Mouse (Mus musculus): ENCODE data around the gene Rps12. TPM values are rescaled to one million over a fixed set of nuclear protein-coding genes. Genes with fewer than 3 reads are reported as not detected.
A peak's percentile ranks its signal among the peaks of the same experiment; 100 is the strongest.

The Rps12 gene
- polyA plus RNA-seq, 1 experiment from 2014 or later = 89.4 TPM

DNA sequence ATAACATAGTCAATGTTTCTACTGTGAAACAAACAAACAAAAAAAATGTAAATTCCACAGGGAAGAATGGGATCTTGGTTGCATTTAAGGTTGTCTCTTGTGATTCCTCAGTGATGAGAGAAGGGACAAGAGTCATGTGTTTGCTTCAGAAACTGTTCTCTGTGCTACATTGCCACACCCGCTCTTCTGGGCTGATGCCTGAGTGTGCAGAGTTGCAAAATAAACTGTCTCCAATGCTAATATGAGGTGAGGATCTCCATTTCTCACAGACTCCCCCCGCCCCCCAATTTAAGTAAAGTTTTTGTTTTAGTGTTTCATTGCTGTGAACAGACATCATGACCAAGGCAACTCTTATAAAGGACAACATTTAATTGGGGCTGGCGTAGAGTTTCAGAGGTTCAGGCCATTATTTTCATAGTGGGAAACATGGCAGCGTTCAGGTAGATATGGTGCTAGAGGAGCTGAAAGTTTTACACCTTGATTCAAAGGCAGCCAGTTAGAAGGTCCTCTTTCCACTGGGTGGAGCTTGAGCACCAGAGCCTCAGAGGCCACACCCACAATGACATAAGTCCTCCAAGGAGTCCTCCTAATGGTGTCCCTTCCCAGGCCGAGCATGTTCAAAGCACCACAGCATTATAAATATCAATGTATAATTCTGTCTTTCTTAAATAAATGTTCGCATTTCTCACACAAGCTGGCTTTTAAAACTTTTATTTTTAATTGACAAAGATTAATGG is 6.4 kb downstream of the Rps12 start:
- Histone ChIP-seq H3K4me3 (ENCODE audit: low read length) (no peak overlapping the region), H3K4me2 (ENCODE audit: low read depth, low read length) (no peak overlapping the region), H3K36me3 (ENCODE audit: control insufficient read depth, insufficient read depth) (peaks cover 20% of the 10 kb centered on the region), H3K27me3 (ENCODE audit: control insufficient read depth, insufficient read depth, low read length) (no peaks in the 10 kb centered on the region), H3K27ac (ENCODE audit: low read length) (no peak overlapping the region), H3K4me1 (ENCODE audit: control insufficient read depth, insufficient read depth, low read length) (peaks cover 7% of the 10 kb centered on the region), H3K9me3 (replicated peaks; ENCODE audit: control insufficient read depth, low read length) (no peaks in the 10 kb centered on the region), H3K9ac (ENCODE audit: low read length) (no peak overlapping the region)
- WGBS = 83% methylated on average over 6 of the region's 6 CpGs
- ATAC-seq (replicated peaks; ENCODE audit: extremely low read depth, insufficient read depth, low FRiP score) = peak; percentile 30; the same call in 1 of the 2 replicates

DNA sequence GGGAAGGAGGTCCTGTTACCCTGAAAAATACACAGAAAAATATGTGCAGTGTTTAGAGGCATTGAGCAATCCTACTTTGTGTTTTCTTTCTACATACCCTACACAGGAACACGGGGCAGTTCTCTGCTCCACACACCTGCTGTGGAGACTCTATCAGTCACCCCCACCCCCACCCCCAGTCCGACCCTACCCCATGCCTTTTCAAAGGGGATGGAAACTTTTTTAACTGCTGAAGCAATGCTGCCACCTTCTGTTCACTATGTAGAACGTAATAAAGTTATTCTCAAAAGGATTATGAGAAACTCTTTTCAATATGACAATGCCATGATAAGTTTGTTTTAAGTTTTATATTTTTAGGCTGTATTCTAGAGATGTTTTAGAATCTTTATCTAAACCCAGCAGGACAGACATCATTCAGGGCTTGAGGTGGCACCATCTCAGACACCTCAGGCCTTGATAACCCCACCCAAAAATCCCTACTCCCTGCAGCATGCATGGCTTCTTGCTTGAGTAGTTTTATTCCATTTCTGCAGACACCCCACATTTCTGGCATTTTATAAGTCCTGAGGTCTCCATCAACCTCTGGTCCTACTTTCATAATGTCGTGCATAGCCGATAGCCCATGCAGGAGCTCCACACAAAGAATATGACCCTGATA is 9.7 kb downstream of the Rps12 start:
- H3K4me2 ChIP-seq (ENCODE audit: low read depth, low read length) = no peak overlapping the region
- no peaks in the 10 kb centered on the region for H3K9me3 ChIP-seq (replicated peaks; ENCODE audit: control insufficient read depth, low read length)
- no peak overlapping the region for H3K4me3 ChIP-seq (ENCODE audit: low read length)
- H3K4me1 ChIP-seq (ENCODE audit: control insufficient read depth, insufficient read depth, low read length) = no peaks in the 10 kb centered on the region
- ATAC-seq (replicated peaks; ENCODE audit: extremely low read depth, insufficient read depth, low FRiP score) = no peak
- H3K36me3 ChIP-seq (ENCODE audit: control insufficient read depth, insufficient read depth) = no peaks in the 10 kb centered on the region
- no peaks in the 10 kb centered on the region for H3K27me3 ChIP-seq (ENCODE audit: control insufficient read depth, insufficient read depth, low read length)
- H3K9ac ChIP-seq (ENCODE audit: low read length) = no peak overlapping the region
- H3K27ac ChIP-seq (ENCODE audit: low read length) = no peak overlapping the region
- WGBS = 33% methylated on average over 5 of the region's 5 CpGs

DNA sequence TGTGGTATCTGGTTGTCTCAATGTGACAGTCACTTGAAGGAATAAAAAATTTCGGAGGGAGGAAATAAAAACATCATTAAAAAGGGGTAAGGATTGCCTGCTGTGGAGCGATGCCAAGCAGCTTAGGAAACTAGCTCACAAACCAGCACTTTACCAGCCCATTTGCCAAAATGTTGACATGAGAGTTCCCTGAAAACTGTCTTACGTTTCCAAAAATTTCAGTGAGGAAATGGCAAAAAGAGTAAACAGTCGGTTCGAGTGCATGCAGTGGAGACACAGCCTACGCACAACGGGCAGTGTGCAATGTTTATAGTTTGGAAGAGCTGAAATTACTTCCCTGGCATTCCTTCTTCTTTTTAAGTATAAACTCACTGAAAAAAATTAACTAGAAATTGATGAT is 32.9 kb downstream of the Rps12 start:
- Histone ChIP-seq H3K9me3 (replicated peaks; ENCODE audit: control insufficient read depth, low read length) (no peaks in the 10 kb centered on the region), H3K9ac (ENCODE audit: low read length) (no peak overlapping the region), H3K4me1 (ENCODE audit: control insufficient read depth, insufficient read depth, low read length) (no peaks in the 10 kb centered on the region), H3K4me3 (ENCODE audit: low read length) (no peak overlapping the region), H3K36me3 (ENCODE audit: control insufficient read depth, insufficient read depth) (no peaks in the 10 kb centered on the region), H3K4me2 (ENCODE audit: low read depth, low read length) (no peak overlapping the region), H3K27ac (ENCODE audit: low read length) (no peak overlapping the region), H3K27me3 (ENCODE audit: control insufficient read depth, insufficient read depth, low read length) (no peaks in the 10 kb centered on the region)
- 73% methylated on average over 7 of the region's 7 CpGs for WGBS
- no peak for ATAC-seq (replicated peaks; ENCODE audit: extremely low read depth, insufficient read depth, low FRiP score)

Other genes with a start within 250 kb of the Rps12 start
- 8.3 and 9.1 TPM in 2 replicates for gene Slc18b1, start 9.7 kb upstream of the Rps12 start, polyA plus RNA-seq (2015; fragmentation: Nextera tagmentation; extraction: Ambion mirVana)
- gene Vnn3, start 64.2 kb upstream of the Rps12 start, polyA plus RNA-seq (2015; fragmentation: Nextera tagmentation; extraction: Ambion mirVana) = 0.08 and 0.16 TPM in 2 replicates
- 1.8 and 2.3 TPM in 2 replicates for gene Vnn1, start 107.4 kb upstream of the Rps12 start, polyA plus RNA-seq (2015; fragmentation: Nextera tagmentation; extraction: Ambion mirVana)
- not detected in 2 replicates for gene Taar1, start 133.1 kb upstream of the Rps12 start, polyA plus RNA-seq (2015; fragmentation: Nextera tagmentation; extraction: Ambion mirVana)
- not detected in 2 replicates for gene Taar2, start 151.3 kb upstream of the Rps12 start, polyA plus RNA-seq (2015; fragmentation: Nextera tagmentation; extraction: Ambion mirVana)
- not detected in 2 replicates for gene Taar3, start 162.3 kb upstream of the Rps12 start, polyA plus RNA-seq (2015; fragmentation: Nextera tagmentation; extraction: Ambion mirVana)
- not detected in 2 replicates for gene Taar4, start 173.2 kb upstream of the Rps12 start, polyA plus RNA-seq (2015; fragmentation: Nextera tagmentation; extraction: Ambion mirVana)
- not detected in 2 replicates for gene Taar5, start 183.4 kb upstream of the Rps12 start, polyA plus RNA-seq (2015; fragmentation: Nextera tagmentation; extraction: Ambion mirVana)
- gene Taar6, start 198.4 kb upstream of the Rps12 start, polyA plus RNA-seq (2015; fragmentation: Nextera tagmentation; extraction: Ambion mirVana) = not detected in 2 replicates
- not detected in 2 replicates for gene Taar7a, start 206.2 kb upstream of the Rps12 start, polyA plus RNA-seq (2015; fragmentation: Nextera tagmentation; extraction: Ambion mirVana)
- gene Taar7b, start 212.7 kb upstream of the Rps12 start, polyA plus RNA-seq (2015; fragmentation: Nextera tagmentation; extraction: Ambion mirVana) = not detected in 2 replicates
- gene Taar7d, start 239.9 kb upstream of the Rps12 start, polyA plus RNA-seq (2015; fragmentation: Nextera tagmentation; extraction: Ambion mirVana) = not detected in 2 replicates

Data from heart, embryonic 16.5 days (tissue).